Mouse (Mus musculus): Measurements from ENCODE around the gene Exoc3l4. TPM values are rescaled to one million over a fixed set of nuclear protein-coding genes. Genes with fewer than 3 reads are reported as not detected.

Exoc3l4 gene
- polyA plus RNA-seq, 1 experiment from 2014 or later, result 3.3 TPM

DNA sequence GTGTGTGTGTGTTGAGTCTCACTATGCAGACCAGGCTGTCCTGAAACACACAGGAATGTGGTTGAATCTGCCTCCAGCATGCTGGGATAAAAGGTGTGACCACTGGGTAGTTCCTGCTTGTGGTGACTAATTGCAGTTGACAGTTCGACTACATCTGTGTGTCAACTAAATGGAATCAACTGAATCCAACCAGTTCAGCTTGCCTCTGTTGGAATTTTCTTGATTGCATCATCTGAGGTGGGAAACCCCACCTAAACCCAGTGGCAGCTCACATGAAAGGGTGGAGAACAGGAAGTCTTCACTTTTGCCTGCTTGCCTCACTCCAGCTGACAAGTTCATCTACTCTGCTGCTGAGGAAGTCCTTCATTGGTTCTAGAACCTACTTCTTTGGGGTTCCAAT lies 54.3 kb downstream of the Exoc3l4 start:
- H3K36me3 ChIP-seq, result no peaks in the 10 kb centered on the region
- no peaks in the 10 kb centered on the region for H3K9me3 ChIP-seq
- H3K27me3 ChIP-seq (replicated peaks), result no peaks in the 10 kb centered on the region
- H3K4me1 ChIP-seq, result peaks cover 6% of the 10 kb centered on the region; the same call in 1 of the 2 replicates
- no peak overlapping the region for H3K27ac ChIP-seq
- no peak for ATAC-seq (ENCODE audit: low FRiP score, low read depth)
- WGBS, result 66% methylated on average over 1 of the region's 1 CpGs
- H3K9ac ChIP-seq, result no peak overlapping the region
- H3K4me3 ChIP-seq, result no peak overlapping the region
- no peak overlapping the region for H3K4me2 ChIP-seq (replicated peaks)

DNA sequence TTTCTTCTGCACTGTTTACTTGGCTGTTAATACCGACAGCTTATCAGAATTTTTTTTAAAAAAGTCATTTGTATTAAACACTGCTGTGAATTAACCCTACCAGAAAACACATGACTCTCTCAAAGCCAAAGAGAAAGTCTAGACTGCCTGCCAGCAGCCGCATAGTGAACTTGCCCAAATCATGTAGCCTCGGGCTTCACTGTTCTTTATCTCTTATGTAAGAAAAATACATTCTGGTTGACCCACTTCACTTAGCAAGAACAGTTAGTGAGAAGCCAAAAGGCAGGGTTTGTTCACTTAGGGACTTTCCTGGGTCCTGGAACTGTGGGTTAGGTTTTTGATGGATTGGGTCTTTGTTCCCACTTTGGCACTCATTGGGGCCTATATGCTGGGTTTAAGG lies 54.9 kb downstream of the Exoc3l4 start:
- no peak for ATAC-seq (ENCODE audit: low FRiP score, low read depth)
- Histone ChIP-seq H3K4me3 (no peak overlapping the region), H3K36me3 (no peaks in the 10 kb centered on the region), H3K4me2 (replicated peaks) (no peak overlapping the region), H3K9ac (no peak overlapping the region), H3K27me3 (replicated peaks) (no peaks in the 10 kb centered on the region), H3K27ac (no peak overlapping the region), H3K4me1 (peaks cover 6% of the 10 kb centered on the region; the same call in 1 of the 2 replicates), H3K9me3 (no peaks in the 10 kb centered on the region)
- 87% methylated on average over 3 of the region's 3 CpGs for WGBS

DNA sequence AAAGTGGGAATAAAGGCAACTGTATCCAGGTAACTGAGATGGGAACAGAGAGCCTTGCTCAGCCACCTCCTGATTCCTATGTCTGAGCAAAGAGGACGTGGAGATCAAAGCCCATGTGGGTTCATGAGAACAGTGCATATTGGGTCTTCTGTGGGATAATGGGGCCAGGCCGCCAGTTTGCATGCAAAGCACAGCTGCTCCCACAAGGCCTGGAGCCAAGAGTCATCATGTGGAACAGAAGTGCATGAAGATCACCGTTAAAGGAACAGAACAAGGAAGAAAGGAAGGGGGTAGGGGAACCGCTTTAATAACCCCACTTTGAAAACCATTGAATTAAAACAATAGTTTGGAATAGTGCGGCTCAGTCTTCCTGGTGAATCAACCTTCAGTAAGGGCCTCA lies 56.1 kb downstream of the Exoc3l4 start:
- 62% methylated on average over 5 of the region's 5 CpGs for WGBS
- Histone ChIP-seq H3K4me2 (replicated peaks) (no peak overlapping the region), H3K27ac (no peak overlapping the region), H3K4me3 (no peak overlapping the region), H3K4me1 (peaks cover 6% of the 10 kb centered on the region; the same call in 1 of the 2 replicates), H3K36me3 (no peaks in the 10 kb centered on the region), H3K9ac (no peak overlapping the region), H3K9me3 (no peaks in the 10 kb centered on the region), H3K27me3 (replicated peaks) (no peaks in the 10 kb centered on the region)
- ATAC-seq (ENCODE audit: low FRiP score, low read depth), result no peak

DNA sequence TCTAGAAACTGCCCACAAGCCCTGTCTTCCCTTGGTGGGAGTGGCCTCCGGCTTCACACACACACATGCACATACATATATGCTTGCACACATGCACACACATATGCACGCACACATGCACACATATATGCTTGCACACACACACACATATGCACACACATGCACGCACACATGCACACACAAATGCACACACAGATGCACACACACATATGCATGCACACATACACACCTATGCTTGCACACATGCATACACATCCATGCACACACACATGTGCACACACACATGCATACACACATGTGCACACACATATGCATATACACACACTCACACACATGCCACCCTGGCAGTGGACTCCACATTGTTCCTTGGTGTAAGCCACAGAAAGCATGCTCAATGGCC lies 57.6 kb downstream of the Exoc3l4 start:
- no peak overlapping the region for H3K4me3 ChIP-seq
- 0 out of 2 replicates have a peak, but pooled peaks cover 3% of the 10 kb centered on the region for H3K27me3 ChIP-seq (replicated peaks)
- no peak overlapping the region for H3K27ac ChIP-seq
- WGBS, result 93% methylated on average over 3 of the region's 3 CpGs
- H3K9ac ChIP-seq, result no peak overlapping the region
- no peak overlapping the region for H3K4me2 ChIP-seq (replicated peaks)
- H3K9me3 ChIP-seq, result no peaks in the 10 kb centered on the region
- peaks cover 6% of the 10 kb centered on the region; the same call in 1 of the 2 replicates for H3K4me1 ChIP-seq
- H3K36me3 ChIP-seq, result no peaks in the 10 kb centered on the region
- ATAC-seq (ENCODE audit: low FRiP score, low read depth), result no peak

DNA sequence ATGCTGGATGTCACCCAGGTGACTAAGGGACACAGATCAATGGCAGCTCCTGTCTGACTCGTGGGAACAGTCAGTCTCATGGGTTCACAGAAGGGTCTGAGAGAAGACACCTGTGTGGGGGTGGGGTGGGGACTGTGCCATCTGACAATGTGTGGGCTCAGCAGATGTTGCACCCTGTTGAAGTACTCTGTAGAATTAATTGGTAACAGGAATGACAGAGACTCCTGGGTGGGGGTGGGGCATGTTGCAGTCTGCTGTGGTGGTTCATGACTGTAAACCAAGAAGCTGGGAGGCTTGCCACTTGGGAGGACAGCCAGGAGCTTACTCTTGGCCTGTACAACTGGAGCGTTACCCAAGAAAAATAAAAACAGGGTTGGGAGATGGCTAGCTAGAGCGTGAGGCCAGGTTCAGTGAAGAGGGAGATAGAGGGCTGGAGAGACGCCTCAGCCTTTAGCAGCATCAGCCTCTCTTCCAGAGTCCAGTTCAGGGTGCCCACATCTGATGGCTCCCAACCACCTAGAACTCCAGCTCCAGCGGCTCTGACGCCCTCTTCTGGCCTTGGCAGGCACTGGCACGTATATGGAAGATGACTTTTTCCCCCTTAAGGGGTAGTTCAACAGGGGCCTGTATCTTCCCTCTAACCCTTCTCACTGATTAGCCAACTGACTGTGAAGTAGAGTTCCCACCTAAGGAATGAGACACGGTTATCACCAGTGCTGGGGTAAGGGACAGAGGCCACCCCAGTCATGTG lies 58.3 kb downstream of the Exoc3l4 start:
- no peak overlapping the region for H3K4me3 ChIP-seq
- H3K36me3 ChIP-seq, result no peaks in the 10 kb centered on the region
- no peak overlapping the region for H3K27ac ChIP-seq
- H3K9me3 ChIP-seq, result no peaks in the 10 kb centered on the region
- H3K4me1 ChIP-seq, result peaks cover 6% of the 10 kb centered on the region; the same call in 1 of the 2 replicates
- WGBS, result 60% methylated on average over 8 of the region's 8 CpGs
- no peak overlapping the region for H3K4me2 ChIP-seq (replicated peaks)
- ATAC-seq (ENCODE audit: low FRiP score, low read depth), result no peak
- H3K27me3 ChIP-seq (replicated peaks), result 0 out of 2 replicates have a peak, but pooled peaks cover 3% of the 10 kb centered on the region
- H3K9ac ChIP-seq, result no peak overlapping the region

DNA sequence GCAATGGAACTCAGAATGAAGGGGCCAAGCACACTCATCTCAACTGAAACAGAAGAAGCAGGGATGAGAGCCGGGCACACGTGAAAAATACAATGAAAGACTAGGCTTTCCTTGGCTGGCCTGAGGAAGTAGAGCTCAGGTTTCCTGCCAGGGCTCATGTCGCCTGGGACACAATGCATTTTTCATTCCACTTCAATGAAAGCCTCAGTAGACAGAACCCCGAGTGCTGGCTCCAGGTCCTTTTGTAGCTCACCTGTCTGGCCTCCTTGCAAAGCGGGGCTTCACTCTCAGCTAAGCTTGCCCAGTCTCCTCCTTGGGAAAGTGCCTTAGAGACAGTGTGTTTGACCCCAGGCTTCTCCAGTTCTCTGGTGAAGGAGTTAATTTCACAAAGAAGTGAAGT lies 62.1 kb downstream of the Exoc3l4 start:
- Histone ChIP-seq H3K36me3 (no peaks in the 10 kb centered on the region), H3K4me3 (no peak overlapping the region), H3K4me1 (peaks cover 6% of the 10 kb centered on the region), H3K27me3 (replicated peaks) (peaks cover 6% of the 10 kb centered on the region), H3K9me3 (no peaks in the 10 kb centered on the region), H3K27ac (no peak overlapping the region), H3K9ac (no peak overlapping the region), H3K4me2 (replicated peaks) (no peak overlapping the region)
- no peak for ATAC-seq (ENCODE audit: low FRiP score, low read depth)
- 68% methylated on average over 5 of the region's 5 CpGs for WGBS

DNA sequence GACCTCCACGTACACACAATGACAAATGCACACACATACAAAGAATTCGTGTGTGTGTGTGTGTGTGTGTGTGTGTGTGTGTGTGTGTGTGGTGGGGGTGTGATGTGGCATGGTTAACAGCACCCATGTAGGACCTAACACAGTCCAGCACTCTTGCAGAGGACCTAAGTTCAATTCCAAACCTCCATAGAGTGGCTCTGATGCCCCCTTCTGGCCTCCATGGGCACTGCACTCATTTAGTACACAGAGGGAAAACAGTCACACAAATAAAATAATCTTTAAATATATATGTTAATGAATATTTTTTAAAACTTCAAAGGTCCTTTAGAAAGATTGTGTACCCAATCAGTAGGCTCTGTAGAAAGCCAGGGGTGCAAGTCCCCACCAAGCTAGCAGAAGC lies 63.1 kb downstream of the Exoc3l4 start:
- WGBS, result 64% methylated on average over 2 of the region's 2 CpGs
- no peak overlapping the region for H3K4me3 ChIP-seq
- ATAC-seq (ENCODE audit: low FRiP score, low read depth), result no peak
- no peak overlapping the region for H3K27ac ChIP-seq
- H3K9ac ChIP-seq, result no peak overlapping the region
- H3K9me3 ChIP-seq, result no peaks in the 10 kb centered on the region
- H3K4me1 ChIP-seq, result peaks cover under 1% of the 10 kb centered on the region; the same call in 1 of the 2 replicates
- no peak overlapping the region for H3K4me2 ChIP-seq (replicated peaks)
- H3K36me3 ChIP-seq, result no peaks in the 10 kb centered on the region
- peaks cover 15% of the 10 kb centered on the region for H3K27me3 ChIP-seq (replicated peaks)

Other genes starting within 250 kb of the Exoc3l4 start
- not detected in 2 replicates for gene 4930595D18Rik, start 232.5 kb upstream of the Exoc3l4 start, polyA plus RNA-seq (2016; fragmentation: Nextera tagmentation; extraction: Ambion mirVana)
- gene Amn, start 145.9 kb upstream of the Exoc3l4 start, polyA plus RNA-seq (2016; fragmentation: Nextera tagmentation; extraction: Ambion mirVana), result 0.46 and 1.2 TPM in 2 replicates
- 41.7 and 44.9 TPM in 2 replicates for gene Cdc42bpb, start 39.3 kb upstream of the Exoc3l4 start, polyA plus RNA-seq (2016; fragmentation: Nextera tagmentation; extraction: Ambion mirVana)
- 0.42 and 0.51 TPM in 2 replicates for gene Lbhd2, start 10.2 kb upstream of the Exoc3l4 start, polyA plus RNA-seq (2016; fragmentation: Nextera tagmentation; extraction: Ambion mirVana)
- 1.9 and 3.3 TPM in 2 replicates for gene Tnfaip2, start 25.5 kb downstream of the Exoc3l4 start, polyA plus RNA-seq (2016; fragmentation: Nextera tagmentation; extraction: Ambion mirVana)
- gene Gm266, start 68.8 kb downstream of the Exoc3l4 start, polyA plus RNA-seq (2016; fragmentation: Nextera tagmentation; extraction: Ambion mirVana), result 2.5 and 4.1 TPM in 2 replicates
- 650 and 706 TPM in 2 replicates for gene Eif5, start 121.0 kb downstream of the Exoc3l4 start, polyA plus RNA-seq (2016; fragmentation: Nextera tagmentation; extraction: Ambion mirVana)
- 84.3 and 88.3 TPM in 2 replicates for gene Mark3, start 157.5 kb downstream of the Exoc3l4 start, polyA plus RNA-seq (2016; fragmentation: Nextera tagmentation; extraction: Ambion mirVana)